18 mouse cellular contexts compared by ENCODE assay signal in genomic region chr11:68462716-68463115, GRCm38 (mm10). TPM values are rescaled to one million over a fixed set of nuclear protein-coding genes. Genes with fewer than 3 reads are reported as not detected.
A peak's percentile ranks its signal among the peaks of the same experiment; 100 is the strongest.
DNase-seq lines count a peak whose midpoint lies in the region; ATAC-seq lines count a peak whose summit lies in the region.
"Had no signal": no experiment of that assay in that cellular context is flagged by ENCODE, and none has a peak within 500 bp of the region (broad histone marks: within the 10 kb centered on the region; RNA-seq: fewer than 3 reads in every experiment).

No protein-coding gene starts in this region.

- no peak for ATAC-seq in monocyte, adult 5-6 weeks (replicated peaks; ENCODE audit: insufficient number of reproducible peaks, low FRiP score, low TSS enrichment, poor library complexity, severe bottlenecking)
- ATAC-seq: activated CD4-positive, CD25-positive, alpha-beta regulatory T cell, adult 4 months; forebrain, embryonic 15.5 days had no signal

- DNase-seq in thymus, adult 18-20 months, result peak; percentile 62 to 75
- DNase-seq in thymus, postnatal 10 days (ENCODE audit: low spot score in 2 of 2), result peak; percentile 51 to 70
- DNase-seq in thymus, postnatal 36 days, result peak; percentile 50 to 80
- DNase-seq in MN1 (ENCODE audit: low spot score), result no peak
- DNase-seq in c-Kit-positive CD71-positive TER-119-positive erythroid progenitor cells, embryonic 14.5 days (ENCODE audit: low spot score), result no peak
- DNase-seq: adrenal gland, postnatal 14 days; B cell, adult 2 months; cerebellum, adult 11-12 months; cerebellum, adult 8-10 months; cerebellum, postnatal 10 days; cerebellum, postnatal 36 days; embryo, embryonic 11 days; gastrocnemius, postnatal 10 days; gastrocnemius, postnatal 36 days; heart, adult 2 months had no signal

RNA-seq across cellular contexts. Expression of gene Pik3r5, which starts 30.8 kb away (rescaled TPM):
- total RNA-seq in monocyte, adult 5-6 weeks (2017), result 66.2 to 140 TPM (median 84.0 TPM) in 3 replicates

RNA-seq across cellular contexts. Expression of gene Pik3r6, which starts 40.1 kb away (rescaled TPM):
- total RNA-seq in monocyte, adult 5-6 weeks (2017), result 12.6 to 14.2 TPM (median 13.9 TPM) in 3 replicates

Comparison
In these comparisons a context has a peak if more than half of its experiments do, and no peak if none do; other contexts are left out.
1. DNase-seq: peak in thymus, adult 18-20 months (2 of 2), thymus, postnatal 10 days (2 of 2) and thymus, postnatal 36 days (2 of 2); none in MN1 (single experiment) and c-Kit-positive CD71-positive TER-119-positive erythroid progenitor cells, embryonic 14.5 days (single experiment).